Mouse (Mus musculus) erythroblast, embryonic 14.5 days (primary cell): Measurements from ENCODE around the gene Myh13. TPM values are rescaled to one million over a fixed set of nuclear protein-coding genes. Genes with fewer than 3 reads are reported as not detected.

Source experiments
- H3K27me3 ChIP-seq: 2 replicates; pipeline ENCODE4 v1.6.1; 2012; ENCODE audit warnings: inconsistent platforms; ENCODE audit not compliant: control insufficient read depth
- H3K36me3 ChIP-seq: 2 replicates; pipeline ENCODE4 v1.6.1; 2012; ENCODE audit warnings: mild to moderate bottlenecking, inconsistent platforms; ENCODE audit not compliant: control insufficient read depth
- H3K4me1 ChIP-seq: 2 replicates; pipeline ENCODE4 v1.6.1; 2012; ENCODE audit warnings: inconsistent platforms; ENCODE audit not compliant: control insufficient read depth
- H3K4me3 ChIP-seq: replicated peaks from 2 replicates; pipeline ENCODE3; 2012; ENCODE audit warnings: moderate library complexity, mild to moderate bottlenecking, inconsistent platforms
- H3K9me3 ChIP-seq: 2 replicates; pipeline ENCODE4 v1.6.1; 2012; ENCODE audit warnings: low read length, inconsistent platforms, mixed read lengths; ENCODE audit not compliant: control insufficient read depth
- GATA1 ChIP-seq: IDR thresholded peaks from 2 replicates; pipeline ENCODE4 v1.6.1; 2012; ENCODE audit warnings: low read length, inconsistent platforms, mixed read lengths
- TAL1 ChIP-seq: IDR thresholded peaks from 3 replicates; pipeline ENCODE4 v1.6.1; 2012; ENCODE audit warnings: low read length, inconsistent platforms, mixed read lengths
- polyA plus RNA-seq: library from polyadenylated mRNA; stranded (reverse); fragments of >175 nt; gene quantifications from 2 replicates; pipeline ENCODE4 v1.2.3, GENCODE M21; 2012

The Myh13 gene
- polyA plus RNA-seq, 1 experiment = not detected

- Histone ChIP-seq H3K36me3 (no peaks in the 10 kb centered on the region), H3K4me3 (no peak overlapping the region), H3K4me1 (no peaks in the 10 kb centered on the region), H3K27me3 (no peaks in the 10 kb centered on the region), H3K9me3 (no peaks in the 10 kb centered on the region)
- TF ChIP-seq TAL1 (no peak), GATA1 (no peak)
These were observed 60.4 kb downstream of the Myh13 start for GRCm38 (mm10) chr11:67381833-67382232.

- no peaks in the 10 kb centered on the region for H3K4me1 ChIP-seq
- H3K9me3 ChIP-seq = peaks cover 2% of the 10 kb centered on the region; the same call in 1 of the 2 replicates
These were observed 63.2 kb downstream of the Myh13 start for GRCm38 (mm10) chr11:67384653-67385052.

DNA sequence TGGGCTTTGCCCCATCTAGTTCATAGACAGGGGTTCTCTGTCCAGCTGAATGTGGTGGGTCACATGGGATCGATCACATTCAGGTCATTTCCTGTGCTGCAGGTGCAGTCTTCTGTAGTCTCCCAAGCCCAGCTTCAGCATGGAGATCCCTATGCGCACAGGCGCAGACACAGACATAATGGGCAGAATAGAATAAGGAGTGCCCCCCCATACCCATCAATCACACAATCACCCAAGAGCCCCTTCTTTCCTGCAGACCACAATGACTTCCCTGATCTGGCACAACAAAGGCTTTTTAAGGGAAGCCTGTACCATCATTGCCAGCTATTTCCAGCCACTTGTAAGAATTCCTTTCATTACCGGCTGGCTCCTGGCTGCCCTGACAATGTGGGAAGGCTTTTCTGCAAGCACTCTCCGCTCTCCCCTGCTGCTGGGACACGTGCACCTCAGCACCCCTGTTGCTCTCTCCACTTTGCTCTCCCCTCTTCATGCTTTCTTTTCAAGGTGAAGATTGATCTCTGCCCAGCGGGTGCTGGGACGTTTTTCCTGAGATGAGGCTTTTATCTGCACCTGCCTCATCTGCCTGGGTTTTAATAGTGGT, 65.5 kb downstream of the Myh13 start:
- Histone ChIP-seq H3K9me3 (peaks cover 2% of the 10 kb centered on the region; the same call in 1 of the 2 replicates), H3K4me3 (no peak overlapping the region), H3K4me1 (no peaks in the 10 kb centered on the region), H3K27me3 (no peaks in the 10 kb centered on the region), H3K36me3 (no peaks in the 10 kb centered on the region)
- TF ChIP-seq GATA1 (no peak), TAL1 (no peak)

More at GRCm38 (mm10) chr11:67384653-67385052, 63.2 kb downstream of the Myh13 start:
- H3K27me3 ChIP-seq = no peaks in the 10 kb centered on the region
- no peak overlapping the region for H3K4me3 ChIP-seq
- TF ChIP-seq TAL1 (no peak), GATA1 (no peak)
- H3K36me3 ChIP-seq = no peaks in the 10 kb centered on the region

- no peak for TF ChIP-seq GATA1
- no peak for TF ChIP-seq TAL1
- Histone ChIP-seq H3K4me3 (no peak overlapping the region), H3K36me3 (no peaks in the 10 kb centered on the region)
These were observed 69.4 kb downstream of the Myh13 start for GRCm38 (mm10) chr11:67390679-67391384.

GRCm38 (mm10) chr11:67392369-67392768, 70.9 kb downstream of the Myh13 start:
- no peaks in the 10 kb centered on the region for H3K36me3 ChIP-seq
- no peaks in the 10 kb centered on the region for H3K27me3 ChIP-seq
- no peaks in the 10 kb centered on the region for H3K4me1 ChIP-seq
- no peak overlapping the region for H3K4me3 ChIP-seq
- peaks cover 2% of the 10 kb centered on the region; the same call in 1 of the 2 replicates for H3K9me3 ChIP-seq
- TF ChIP-seq TAL1 (no peak), GATA1 (no peak)

More at GRCm38 (mm10) chr11:67390679-67391384, 69.4 kb downstream of the Myh13 start:
- Histone ChIP-seq H3K4me1 (no peaks in the 10 kb centered on the region), H3K27me3 (no peaks in the 10 kb centered on the region), H3K9me3 (peaks cover 2% of the 10 kb centered on the region; the same call in 1 of the 2 replicates)

GRCm38 (mm10) chr11:67400956-67401355, 79.5 kb downstream of the Myh13 start:
- H3K36me3 ChIP-seq = no peaks in the 10 kb centered on the region
- H3K27me3 ChIP-seq = no peaks in the 10 kb centered on the region
- no peak overlapping the region for H3K4me3 ChIP-seq
- no peaks in the 10 kb centered on the region for H3K4me1 ChIP-seq
- TF ChIP-seq TAL1 (no peak), GATA1 (no peak)
- no peaks in the 10 kb centered on the region for H3K9me3 ChIP-seq

GRCm38 (mm10) chr11:67414346-67414940, 93.0 kb downstream of the Myh13 start:
- no peak overlapping the region for H3K4me3 ChIP-seq
- H3K9me3 ChIP-seq = peaks cover 2% of the 10 kb centered on the region; the same call in 1 of the 2 replicates
- H3K36me3 ChIP-seq = no peaks in the 10 kb centered on the region
- no peak for TF ChIP-seq GATA1
- TF ChIP-seq TAL1 = no peak
- H3K4me1 ChIP-seq = no peaks in the 10 kb centered on the region
- H3K27me3 ChIP-seq = no peaks in the 10 kb centered on the region

Other genes starting within 250 kb of the Myh13 start
- not detected in 2 replicates for gene Myh3, start 243.4 kb upstream of the Myh13 start, polyA plus RNA-seq
- not detected in 2 replicates for gene Myh2, start 150.6 kb upstream of the Myh13 start, polyA plus RNA-seq
- not detected in 2 replicates for gene Myh1, start 121.6 kb upstream of the Myh13 start, polyA plus RNA-seq
- not detected in 2 replicates for gene Myh4, start 83.6 kb upstream of the Myh13 start, polyA plus RNA-seq
- gene Myh8, start 44.5 kb upstream of the Myh13 start, polyA plus RNA-seq = not detected in 2 replicates
- 0.01 and 0.06 TPM in 2 replicates for gene Gas7, start 133.8 kb downstream of the Myh13 start, polyA plus RNA-seq